Mouse (Mus musculus): ENCODE results near the gene Olfr718-ps1. TPM values are rescaled to one million over a fixed set of nuclear protein-coding genes. Genes with fewer than 3 reads are reported as not detected.
"Not testable (repeated sequence)": the region's sequence is repeated elsewhere in the genome, so short reads cannot be mapped to it uniquely, and the experiment has no call there.

Gene Olfr718-ps1
- polyA plus RNA-seq (2014; fragmentation: Nextera tagmentation; extraction: Ambion mirVana) = 0.05 TPM in 1 of 2 replicates, not detected in the other

GRCm38 (mm10) chr5:143147481-143147880 lies at the start of gene Olfr718-ps1:
Gene Olfr718-ps1 (minus strand): TSS chr5:143147581.
- ATAC-seq (ENCODE audit: low FRiP score, low TSS enrichment) = no peak
- no peak within 1 kb of the TSS for H3K27ac ChIP-seq (ENCODE audit: low read depth, low read length)
- H3K27me3 ChIP-seq (ENCODE audit: control insufficient read depth, insufficient read depth, low read length) = no peaks in the 10 kb centered on the region

GRCm38 (mm10) chr5:143196506-143196905 lies 49.1 kb upstream of the Olfr718-ps1 start:
- Histone ChIP-seq H3K4me2 (replicated peaks; ENCODE audit: low read depth, low read length) (no peak overlapping the region), H3K27ac (ENCODE audit: low read depth, low read length) (no peak overlapping the region), H3K36me3 (ENCODE audit: control insufficient read depth, insufficient read depth, low read length) (no peaks in the 10 kb centered on the region), H3K9me3 (ENCODE audit: control insufficient read depth, low read length) (no peaks in the 10 kb centered on the region), H3K4me3 (ENCODE audit: low read length) (no peak overlapping the region), H3K4me1 (ENCODE audit: control insufficient read depth, insufficient read depth, low read length) (no peaks in the 10 kb centered on the region), H3K27me3 (ENCODE audit: control insufficient read depth, insufficient read depth, low read length) (no peaks in the 10 kb centered on the region), H3K9ac (ENCODE audit: low read depth, low read length) (no peak overlapping the region)
- 78% methylated on average over 4 of the region's 4 CpGs for WGBS
- no peak for ATAC-seq (ENCODE audit: low FRiP score, low TSS enrichment)

More at GRCm38 (mm10) chr5:143147481-143147880, at the start of gene Olfr718-ps1:
- WGBS = 72% methylated on average over 3 of the region's 3 CpGs
- no peaks in the 10 kb centered on the region for H3K36me3 ChIP-seq (ENCODE audit: control insufficient read depth, insufficient read depth, low read length)
- no peak within 1 kb of the TSS for H3K4me2 ChIP-seq (replicated peaks; ENCODE audit: low read depth, low read length)
- no peak within 1 kb of the TSS for H3K4me3 ChIP-seq (ENCODE audit: low read length)
- H3K4me1 ChIP-seq (ENCODE audit: control insufficient read depth, insufficient read depth, low read length) = no peaks in the 10 kb centered on the region
- no peak within 1 kb of the TSS for H3K9ac ChIP-seq (ENCODE audit: low read depth, low read length)
- H3K9me3 ChIP-seq (ENCODE audit: control insufficient read depth, low read length) = peaks cover 5% of the 10 kb centered on the region; the same call in 1 of the 2 replicates

- Histone ChIP-seq H3K27me3 (ENCODE audit: control insufficient read depth, insufficient read depth, low read length) (no peaks in the 10 kb centered on the region), H3K4me2 (replicated peaks; ENCODE audit: low read depth, low read length) (no peak overlapping the region), H3K4me1 (ENCODE audit: control insufficient read depth, insufficient read depth, low read length) (no peaks in the 10 kb centered on the region), H3K9ac (ENCODE audit: low read depth, low read length) (no peak overlapping the region), H3K36me3 (ENCODE audit: control insufficient read depth, insufficient read depth, low read length) (no peaks in the 10 kb centered on the region), H3K27ac (ENCODE audit: low read depth, low read length) (no peak overlapping the region), H3K4me3 (ENCODE audit: low read length) (no peak overlapping the region), H3K9me3 (ENCODE audit: control insufficient read depth, low read length) (no peaks in the 10 kb centered on the region)
- 79% methylated on average over 2 of the region's 2 CpGs for WGBS
- no peak for ATAC-seq (ENCODE audit: low FRiP score, low TSS enrichment)
Observed at GRCm38 (mm10) chr5:143195166-143195565, 47.8 kb upstream of the Olfr718-ps1 start.

- not testable (repeated sequence) for H3K4me3 ChIP-seq (ENCODE audit: low read length); H3K4me2 ChIP-seq (replicated peaks; ENCODE audit: low read depth, low read length); H3K9ac ChIP-seq (ENCODE audit: low read depth, low read length); H3K27me3 ChIP-seq (ENCODE audit: control insufficient read depth, insufficient read depth, low read length); H3K36me3 ChIP-seq (ENCODE audit: control insufficient read depth, insufficient read depth, low read length); H3K27ac ChIP-seq (ENCODE audit: low read depth, low read length); H3K9me3 ChIP-seq (ENCODE audit: control insufficient read depth, low read length); H3K4me1 ChIP-seq (ENCODE audit: control insufficient read depth, insufficient read depth, low read length); ATAC-seq (ENCODE audit: low FRiP score, low TSS enrichment)
- WGBS = 66% methylated on average over 8 of the region's 8 CpGs
Observed at GRCm38 (mm10) chr5:143194747-143195146, 47.4 kb upstream of the Olfr718-ps1 start.

GRCm38 (mm10) chr5:143192806-143193205 lies 45.4 kb upstream of the Olfr718-ps1 start:
- 89% methylated on average over 8 of the region's 8 CpGs for WGBS
- H3K4me3 ChIP-seq (ENCODE audit: low read length) = no peak overlapping the region
- H3K4me2 ChIP-seq (replicated peaks; ENCODE audit: low read depth, low read length) = no peak overlapping the region
- H3K9me3 ChIP-seq (ENCODE audit: control insufficient read depth, low read length) = no peaks in the 10 kb centered on the region
- no peak overlapping the region for H3K9ac ChIP-seq (ENCODE audit: low read depth, low read length)
- H3K27ac ChIP-seq (ENCODE audit: low read depth, low read length) = no peak overlapping the region
- no peaks in the 10 kb centered on the region for H3K4me1 ChIP-seq (ENCODE audit: control insufficient read depth, insufficient read depth, low read length)
- no peak for ATAC-seq (ENCODE audit: low FRiP score, low TSS enrichment)
- no peaks in the 10 kb centered on the region for H3K36me3 ChIP-seq (ENCODE audit: control insufficient read depth, insufficient read depth, low read length)
- no peaks in the 10 kb centered on the region for H3K27me3 ChIP-seq (ENCODE audit: control insufficient read depth, insufficient read depth, low read length)

- no CpG with 5 or more reads among the region's 1 CpGs for WGBS
- not testable (repeated sequence) for H3K4me3 ChIP-seq (ENCODE audit: low read length); ATAC-seq (ENCODE audit: low FRiP score, low TSS enrichment); H3K27ac ChIP-seq (ENCODE audit: low read depth, low read length); H3K9ac ChIP-seq (ENCODE audit: low read depth, low read length); H3K4me2 ChIP-seq (replicated peaks; ENCODE audit: low read depth, low read length); H3K4me1 ChIP-seq (ENCODE audit: control insufficient read depth, insufficient read depth, low read length); H3K27me3 ChIP-seq (ENCODE audit: control insufficient read depth, insufficient read depth, low read length); H3K9me3 ChIP-seq (ENCODE audit: control insufficient read depth, low read length); H3K36me3 ChIP-seq (ENCODE audit: control insufficient read depth, insufficient read depth, low read length)
Observed at GRCm38 (mm10) chr5:143188014-143188413, 40.6 kb upstream of the Olfr718-ps1 start.

GRCm38 (mm10) chr5:143180255-143181076 lies 33.1 kb upstream of the Olfr718-ps1 start, which contains the start of the genes Rbak and Spdye4b:
Gene Rbak (minus strand): TSS chr5:143180775.
Gene Spdye4b (plus strand): TSS chr5:143181017.
- WGBS = under 1% methylated on average over 58 of the region's 58 CpGs
- peak; percentile 97 for ATAC-seq (ENCODE audit: low FRiP score, low TSS enrichment)

GRCm38 (mm10) chr5:143179179-143179578 lies 31.8 kb upstream of the Olfr718-ps1 start:
- ATAC-seq (ENCODE audit: low FRiP score, low TSS enrichment) = no peak

More at GRCm38 (mm10) chr5:143180255-143181076, 33.1 kb upstream of the Olfr718-ps1 start, which contains the start of the genes Rbak and Spdye4b:
- Histone ChIP-seq H3K36me3 (ENCODE audit: control insufficient read depth, insufficient read depth, low read length) (peaks cover 27% of the 10 kb centered on the region), H3K9me3 (ENCODE audit: control insufficient read depth, low read length) (peaks cover 5% of the 10 kb centered on the region), H3K9ac (ENCODE audit: low read depth, low read length) (peak within 1 kb of the TSS; percentile 84), H3K4me2 (replicated peaks; ENCODE audit: low read depth, low read length) (peak within 1 kb of the TSS; percentile 84), H3K27me3 (ENCODE audit: control insufficient read depth, insufficient read depth, low read length) (no peaks in the 10 kb centered on the region), H3K27ac (ENCODE audit: low read depth, low read length) (peak within 1 kb of the TSS; percentile 42; the same call in 1 of the 2 replicates), H3K4me3 (ENCODE audit: low read length) (peak within 1 kb of the TSS; percentile 85), H3K4me1 (ENCODE audit: control insufficient read depth, insufficient read depth, low read length) (peaks cover 5% of the 10 kb centered on the region; the same call in 1 of the 2 replicates)

More at GRCm38 (mm10) chr5:143179179-143179578, 31.8 kb upstream of the Olfr718-ps1 start:
- 40% methylated on average over 6 of the region's 6 CpGs for WGBS
- H3K9ac ChIP-seq (ENCODE audit: low read depth, low read length) = no peak overlapping the region
- peaks cover 40% of the 10 kb centered on the region for H3K36me3 ChIP-seq (ENCODE audit: control insufficient read depth, insufficient read depth, low read length)
- no peaks in the 10 kb centered on the region for H3K27me3 ChIP-seq (ENCODE audit: control insufficient read depth, insufficient read depth, low read length)
- H3K4me1 ChIP-seq (ENCODE audit: control insufficient read depth, insufficient read depth, low read length) = peaks cover 5% of the 10 kb centered on the region; the same call in 1 of the 2 replicates
- H3K9me3 ChIP-seq (ENCODE audit: control insufficient read depth, low read length) = peaks cover 5% of the 10 kb centered on the region
- no peak overlapping the region for H3K4me3 ChIP-seq (ENCODE audit: low read length)
- H3K27ac ChIP-seq (ENCODE audit: low read depth, low read length) = no peak overlapping the region
- peak overlapping the region; percentile 84; the same call in 1 of the 2 replicates for H3K4me2 ChIP-seq (replicated peaks; ENCODE audit: low read depth, low read length)
